Comparison of ENCODE assay signal across 23 mouse cellular contexts in genomic region chr12:13195506-13195905, GRCm38 (mm10).
"Had no signal": no experiment of that assay in that cellular context is flagged by ENCODE, and none has a peak within 500 bp of the region (broad histone marks: within the 10 kb centered on the region; RNA-seq: fewer than 3 reads in every experiment).

No protein-coding gene starts in this region.

- ATAC-seq: lung, postnatal 0 days; midbrain, embryonic 16.5 days had no signal

- H3K27ac ChIP-seq: lung, embryonic 15.5 days; macrophage; midbrain, embryonic 10.5 days; midbrain, embryonic 12.5 days; neural tube, embryonic 13.5 days; neural tube, embryonic 15.5 days; stomach, embryonic 15.5 days had no signal

- H3K4me2 ChIP-seq: lung, embryonic 15.5 days; midbrain, embryonic 12.5 days; neural tube, embryonic 13.5 days; neural tube, embryonic 15.5 days; stomach, embryonic 15.5 days had no signal

- H3K36me3 ChIP-seq: lung, embryonic 15.5 days; midbrain, embryonic 10.5 days; midbrain, embryonic 12.5 days; neural tube, embryonic 13.5 days; neural tube, embryonic 15.5 days; stomach, embryonic 15.5 days had no signal

- DNase-seq: liver, postnatal 0 days; lung, adult 2 months; lung, postnatal 14 days; lung, postnatal 36 days; midbrain, embryonic 14.5 days; retina, postnatal 1 day; right cerebral cortex, adult 18-20 months; right cerebral cortex, postnatal 25 days; right cerebral cortex, postnatal 4 days; thymus, adult 18-20 months; thymus, postnatal 14 days; thymus, postnatal 36 days had no signal

- H3K4me1 ChIP-seq: lung, embryonic 15.5 days; megakaryocyte, embryonic 14.5 days; midbrain, embryonic 10.5 days; midbrain, embryonic 12.5 days; neural tube, embryonic 13.5 days; neural tube, embryonic 15.5 days; stomach, embryonic 15.5 days had no signal

- H3K4me3 ChIP-seq: lung, embryonic 15.5 days; megakaryocyte, embryonic 14.5 days; midbrain, embryonic 10.5 days; midbrain, embryonic 12.5 days; myocyte; neural tube, embryonic 13.5 days; neural tube, embryonic 15.5 days; stomach, embryonic 15.5 days had no signal

- H3K9ac ChIP-seq: liver, postnatal 0 days; lung, embryonic 15.5 days; midbrain, embryonic 12.5 days; neural tube, embryonic 13.5 days; neural tube, embryonic 15.5 days; stomach, embryonic 15.5 days had no signal

- H3K9me3 ChIP-seq: lung, embryonic 15.5 days; megakaryocyte, embryonic 14.5 days; midbrain, embryonic 10.5 days; midbrain, embryonic 12.5 days; neural tube, embryonic 13.5 days; neural tube, embryonic 15.5 days; stomach, embryonic 15.5 days had no signal

- H3K27me3 ChIP-seq: lung, embryonic 15.5 days; midbrain, embryonic 12.5 days; neural tube, embryonic 13.5 days; neural tube, embryonic 15.5 days; stomach, embryonic 15.5 days had no signal
